Mouse (Mus musculus) 3134 (cell line): ENCODE data around the gene Rpgrip1.

Experiments
- DNase-seq: peaks from one replicate; pipeline ENCODE4 v3.0.0-alpha.2; 2011; ENCODE audit warnings: low spot score; ENCODE audit not compliant: insufficient read length; ENCODE audit errors: extremely low read depth

Gene Rpgrip1

GRCm38 (mm10) chr14:52196230-52197155 is 86.0 kb downstream of the Rpgrip1 start:
- no peak for DNase-seq

DNA sequence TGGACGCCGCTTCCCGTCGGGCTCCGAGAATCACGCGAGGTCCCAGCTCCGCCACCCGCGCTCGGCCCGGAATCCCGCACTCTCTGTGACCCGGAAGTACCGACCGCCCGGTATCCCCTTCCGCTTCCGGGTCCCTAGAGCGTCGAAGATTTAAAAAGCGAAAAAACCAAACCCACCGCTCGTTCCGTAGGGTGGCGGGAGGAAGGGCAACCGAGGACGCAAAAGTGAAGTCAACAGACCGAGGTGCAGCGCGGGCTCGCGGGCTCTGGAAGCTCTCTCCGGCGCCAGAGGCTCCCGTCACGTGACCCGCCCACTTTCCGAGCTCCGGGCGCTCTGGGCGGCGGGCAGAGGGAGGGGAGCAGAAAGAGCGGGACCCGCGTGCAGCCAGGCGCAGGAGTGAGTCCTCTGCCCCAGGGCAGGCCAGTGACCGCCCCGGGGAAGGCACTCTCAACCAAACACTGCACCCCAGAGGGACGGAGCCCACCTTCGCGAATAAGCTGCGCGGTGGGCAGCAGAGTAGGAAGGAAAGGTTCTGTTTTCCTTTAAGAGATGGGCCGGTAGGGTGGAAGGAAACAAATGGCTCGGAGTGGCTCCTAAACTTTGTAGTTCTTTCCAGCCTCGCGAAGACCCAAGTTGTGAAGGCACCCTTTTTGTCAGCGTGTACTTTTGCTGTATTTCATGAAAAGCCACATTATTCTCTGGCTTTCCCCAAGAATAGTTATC is 86.8 kb downstream of the Rpgrip1 start, which contains the start of gene Supt16:
Supt16 (minus strand) TSS at position 261 of the 723 bp plus-strand sequence.
- peak; percentile 90 for DNase-seq

DNA sequence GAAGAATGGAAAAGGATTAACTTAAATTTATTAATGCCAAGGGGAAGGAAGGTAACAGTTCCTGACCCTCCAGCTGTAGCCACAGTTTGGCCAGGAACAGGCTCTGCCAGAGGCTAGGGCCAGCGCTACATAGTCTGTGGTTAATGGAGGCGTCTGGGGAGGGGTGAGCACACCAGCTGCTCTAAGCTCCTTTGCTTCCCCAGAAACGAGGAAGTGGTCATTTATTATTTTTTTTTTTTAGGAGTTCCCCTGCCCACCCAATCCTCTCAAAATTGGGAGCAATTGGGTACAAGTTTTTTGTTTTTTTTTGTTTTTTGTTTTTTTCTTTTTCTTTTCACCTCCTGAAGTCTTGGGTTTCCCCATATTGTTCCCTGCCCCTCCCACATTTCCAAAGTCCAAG is 87.6 kb downstream of the Rpgrip1 start:
- DNase-seq: no peak

DNA sequence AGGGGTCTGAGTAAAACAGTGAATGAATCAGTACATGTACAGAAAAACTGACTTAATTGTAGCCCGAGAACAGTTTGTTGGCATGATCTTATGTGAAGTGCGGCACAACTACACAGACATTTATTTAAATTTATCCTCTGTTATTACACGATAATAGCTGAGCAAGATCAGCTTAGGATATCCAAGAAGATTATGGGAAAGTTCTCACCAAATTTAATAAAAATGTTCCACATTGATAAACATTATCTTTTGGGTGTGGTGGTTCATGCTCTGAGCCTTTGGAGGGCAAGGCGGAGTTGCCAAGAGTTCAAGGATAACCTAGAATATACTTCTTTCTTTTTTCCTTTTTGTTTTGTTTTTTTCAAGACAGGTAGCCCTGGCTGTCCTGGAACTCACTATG is 88.9 kb downstream of the Rpgrip1 start:
- DNase-seq: no peak
